Mouse (Mus musculus): Measurements from ENCODE around the gene Fli1.

DNA sequence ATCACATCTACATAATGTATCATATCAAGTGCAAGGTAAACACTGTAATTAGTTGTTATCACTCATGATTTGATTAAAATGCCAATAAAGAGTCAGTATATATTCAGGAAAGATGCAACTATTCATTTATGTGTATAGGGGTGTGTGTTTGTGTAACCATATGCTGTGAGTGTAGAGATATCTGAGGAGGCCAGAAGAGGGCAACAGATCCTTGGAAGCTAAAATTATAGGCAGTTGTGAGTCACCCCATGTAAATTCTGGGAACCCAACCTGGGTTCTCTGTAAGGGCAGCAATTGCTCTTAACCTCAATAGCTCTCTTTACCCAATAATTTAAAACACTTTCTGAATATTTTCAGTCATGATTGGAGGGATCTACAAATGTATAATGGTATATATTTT lies 122.0 kb downstream of the Fli1 start:
- TF ChIP-seq CTCF (IDR thresholded peaks at IDR 0.05; ENCODE audit: low read depth) = no peak
- TF ChIP-seq EP300 (IDR thresholded peaks at IDR 0.05; ENCODE audit: low read depth) = no peak
